Mouse (Mus musculus): ENCODE results near the gene 2310009B15Rik. TPM values are rescaled to one million over a fixed set of nuclear protein-coding genes. Genes with fewer than 3 reads are reported as not detected.

Gene 2310009B15Rik
- polyA plus RNA-seq, 1 experiment from 2014 or later: 37.1 TPM

DNA sequence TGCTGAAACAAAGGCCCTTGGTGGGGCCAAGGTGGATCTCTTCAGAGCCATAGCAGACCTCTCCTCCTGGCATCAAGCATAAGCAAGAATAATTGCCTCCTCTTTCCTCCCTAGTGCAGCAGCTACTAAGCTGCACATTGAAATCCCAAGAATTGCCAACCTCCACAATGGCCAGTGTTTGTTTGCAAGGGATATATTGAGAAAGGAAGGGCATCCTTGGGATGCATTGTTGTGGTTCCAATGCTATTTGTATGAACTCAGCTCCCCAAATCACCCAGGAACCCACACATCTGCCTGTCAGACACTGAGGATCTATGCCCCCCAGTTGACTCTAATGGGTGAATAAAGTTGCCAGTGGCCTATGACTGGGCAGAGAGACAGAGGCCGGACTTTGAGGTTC lies 5.8 kb downstream of the 2310009B15Rik start:
- Histone ChIP-seq H3K4me1 (replicated peaks; ENCODE audit: control insufficient read depth, insufficient read depth, low read length) (peaks cover 8% of the 10 kb centered on the region; the same call in 1 of the 2 replicates), H3K9ac (no peak overlapping the region), H3K36me3 (replicated peaks; ENCODE audit: control insufficient read depth, insufficient read depth) (peaks cover 4% of the 10 kb centered on the region; the same call in 1 of the 2 replicates), H3K9me3 (ENCODE audit: control insufficient read depth, low read length) (no peaks in the 10 kb centered on the region), H3K4me2 (replicated peaks) (no peak overlapping the region), H3K4me3 (replicated peaks; ENCODE audit: low read length) (no peak overlapping the region), H3K27ac (no peak overlapping the region), H3K27me3 (ENCODE audit: control insufficient read depth, insufficient read depth, low read length) (peaks cover 43% of the 10 kb centered on the region)
- DNase-seq (ENCODE audit: low spot score) (no peak), ATAC-seq (ENCODE audit: low FRiP score) (no peak)
- WGBS: 89% methylated on average over 1 of the region's 1 CpGs

GRCm38 (mm10) chr1:138850161-138850539 lies 6.5 kb downstream of the 2310009B15Rik start:
- Histone ChIP-seq H3K27me3 (ENCODE audit: control insufficient read depth, insufficient read depth, low read length) (peaks cover 50% of the 10 kb centered on the region), H3K4me2 (replicated peaks) (no peak overlapping the region), H3K4me3 (replicated peaks; ENCODE audit: low read length) (no peak overlapping the region), H3K9me3 (ENCODE audit: control insufficient read depth, low read length) (no peaks in the 10 kb centered on the region), H3K9ac (no peak overlapping the region), H3K27ac (no peak overlapping the region), H3K4me1 (replicated peaks; ENCODE audit: control insufficient read depth, insufficient read depth, low read length) (peaks cover 8% of the 10 kb centered on the region; the same call in 1 of the 2 replicates), H3K36me3 (replicated peaks; ENCODE audit: control insufficient read depth, insufficient read depth) (peaks cover 4% of the 10 kb centered on the region; the same call in 1 of the 2 replicates)
- no peak for DNase-seq (ENCODE audit: low spot score)
- WGBS: 43% methylated on average over 2 of the region's 4 CpGs
- no peak for ATAC-seq (ENCODE audit: low FRiP score)

DNA sequence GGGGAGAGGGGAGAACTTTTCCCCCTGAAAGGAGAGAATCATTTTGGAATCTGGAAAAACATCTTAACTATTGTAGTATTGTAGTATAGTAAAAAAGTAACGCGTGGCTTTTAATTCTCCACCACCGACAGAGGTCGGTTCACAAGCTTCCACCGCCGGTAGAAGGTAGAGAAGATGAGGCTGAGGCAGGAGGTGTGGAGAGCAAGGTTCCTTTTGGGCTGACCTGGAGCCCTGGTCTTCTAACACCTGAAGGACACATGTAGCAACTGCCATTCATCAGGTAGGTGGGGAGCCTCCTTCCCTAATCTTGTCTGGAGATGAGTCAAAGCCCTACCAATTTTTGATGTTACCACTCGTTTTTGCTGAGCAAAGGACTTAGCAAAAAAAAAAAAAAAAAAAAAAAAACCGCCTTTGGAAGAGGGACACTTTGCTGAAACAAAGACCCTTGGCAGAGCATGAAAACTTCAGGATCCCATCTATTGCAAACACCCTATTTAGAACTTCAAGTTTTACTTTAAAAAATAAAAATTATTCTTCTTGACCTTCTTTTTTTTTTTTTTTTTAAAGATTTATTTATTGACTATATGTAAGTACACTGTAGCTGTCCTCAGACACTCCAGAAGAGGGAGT lies 7.0 kb downstream of the 2310009B15Rik start:
- Histone ChIP-seq H3K27me3 (ENCODE audit: control insufficient read depth, insufficient read depth, low read length) (peaks cover 55% of the 10 kb centered on the region), H3K9me3 (ENCODE audit: control insufficient read depth, low read length) (no peaks in the 10 kb centered on the region), H3K27ac (no peak overlapping the region), H3K4me1 (replicated peaks; ENCODE audit: control insufficient read depth, insufficient read depth, low read length) (peaks cover 8% of the 10 kb centered on the region; the same call in 1 of the 2 replicates), H3K9ac (no peak overlapping the region), H3K36me3 (replicated peaks; ENCODE audit: control insufficient read depth, insufficient read depth) (peaks cover 4% of the 10 kb centered on the region; the same call in 1 of the 2 replicates), H3K4me3 (replicated peaks; ENCODE audit: low read length) (no peak overlapping the region), H3K4me2 (replicated peaks) (no peak overlapping the region)
- DNase-seq (ENCODE audit: low spot score) (no peak), ATAC-seq (ENCODE audit: low FRiP score) (no peak)
- whole genome bisulfite sequencing: 1% methylated on average over 8 of the region's 8 CpGs

DNA sequence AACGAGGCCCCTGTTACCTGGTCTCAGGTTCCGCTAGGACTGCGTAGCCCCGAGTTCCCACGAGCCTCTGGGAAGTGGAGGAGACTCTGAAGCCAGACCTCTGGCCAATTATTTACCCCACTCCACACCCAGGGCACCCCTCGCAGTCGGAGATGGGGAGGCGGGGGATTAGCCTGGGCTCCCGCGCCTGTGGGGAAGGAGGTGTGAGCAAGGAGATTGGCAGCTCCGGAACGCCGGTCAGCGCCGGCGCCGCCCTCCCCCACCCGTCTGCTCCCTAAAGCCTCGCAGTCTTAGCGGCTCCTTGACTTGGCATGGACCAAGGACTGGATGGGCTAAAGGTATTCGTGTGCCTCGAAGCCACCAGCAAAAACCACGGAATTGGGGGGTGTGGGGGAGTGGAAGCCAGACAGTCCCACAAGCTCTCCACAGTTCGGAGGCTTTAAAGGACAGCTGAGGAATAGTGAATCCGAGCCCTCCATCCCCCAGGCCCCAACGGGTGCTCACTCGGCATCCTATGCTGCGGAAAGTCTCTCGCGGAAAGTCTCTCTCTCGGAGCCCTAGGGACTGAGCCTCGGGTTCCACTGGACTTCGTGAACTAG lies 8.0 kb downstream of the 2310009B15Rik start, which contains the start of gene Lhx9:
Lhx9 (minus strand) TSS at position 67 of the 599 bp plus-strand sequence.
- Histone ChIP-seq H3K4me1 (replicated peaks; ENCODE audit: control insufficient read depth, insufficient read depth, low read length) (peaks cover 8% of the 10 kb centered on the region; the same call in 1 of the 2 replicates), H3K9ac (peak within 1 kb of the TSS; percentile 25), H3K36me3 (replicated peaks; ENCODE audit: control insufficient read depth, insufficient read depth) (peaks cover 4% of the 10 kb centered on the region; the same call in 1 of the 2 replicates), H3K4me2 (replicated peaks) (peak within 1 kb of the TSS; percentile 51), H3K9me3 (ENCODE audit: control insufficient read depth, low read length) (no peaks in the 10 kb centered on the region), H3K27ac (peak within 1 kb of the TSS; percentile 47), H3K4me3 (replicated peaks; ENCODE audit: low read length) (peak within 1 kb of the TSS; percentile 34), H3K27me3 (ENCODE audit: control insufficient read depth, insufficient read depth, low read length) (peaks cover 65% of the 10 kb centered on the region)
- WGBS: under 1% methylated on average over 33 of the region's 33 CpGs
- ATAC-seq (ENCODE audit: low FRiP score): peak; percentile 42
- DNase-seq (ENCODE audit: low spot score): no peak

DNA sequence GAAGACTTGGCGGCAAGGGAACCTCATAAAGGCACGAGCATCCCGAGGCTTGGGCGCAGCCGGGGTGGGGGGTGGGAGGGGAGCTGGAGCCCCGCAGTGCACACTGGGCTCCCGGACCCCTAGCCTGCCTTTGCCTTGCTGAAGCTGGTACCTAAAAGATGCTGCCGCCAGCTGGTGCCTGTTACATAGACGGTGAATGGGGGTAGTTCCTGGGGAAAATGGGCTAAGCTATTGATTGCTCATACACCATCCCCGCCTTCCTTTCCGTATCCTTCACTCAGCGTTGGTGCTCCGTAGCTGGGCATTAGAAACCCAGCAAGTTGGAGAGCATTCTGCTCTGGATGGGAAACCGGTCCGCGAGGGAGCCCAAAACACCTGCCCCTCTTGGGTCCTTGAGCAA lies 8.6 kb downstream of the 2310009B15Rik start:
- DNase-seq (ENCODE audit: low spot score) (no peak), ATAC-seq (ENCODE audit: low FRiP score) (0 out of 2 replicates have a peak, but pooled peaks have one; percentile 25)
- Histone ChIP-seq H3K4me1 (replicated peaks; ENCODE audit: control insufficient read depth, insufficient read depth, low read length) (peaks cover 8% of the 10 kb centered on the region; the same call in 1 of the 2 replicates), H3K27me3 (ENCODE audit: control insufficient read depth, insufficient read depth, low read length) (peaks cover 67% of the 10 kb centered on the region), H3K9me3 (ENCODE audit: control insufficient read depth, low read length) (no peaks in the 10 kb centered on the region), H3K36me3 (replicated peaks; ENCODE audit: control insufficient read depth, insufficient read depth) (peaks cover 4% of the 10 kb centered on the region; the same call in 1 of the 2 replicates), H3K4me3 (replicated peaks; ENCODE audit: low read length) (peak overlapping the region; percentile 22), H3K27ac (peak overlapping the region; percentile 47), H3K9ac (no peak overlapping the region), H3K4me2 (replicated peaks) (peak overlapping the region; percentile 51)
- WGBS: under 1% methylated on average over 16 of the region's 16 CpGs

DNA sequence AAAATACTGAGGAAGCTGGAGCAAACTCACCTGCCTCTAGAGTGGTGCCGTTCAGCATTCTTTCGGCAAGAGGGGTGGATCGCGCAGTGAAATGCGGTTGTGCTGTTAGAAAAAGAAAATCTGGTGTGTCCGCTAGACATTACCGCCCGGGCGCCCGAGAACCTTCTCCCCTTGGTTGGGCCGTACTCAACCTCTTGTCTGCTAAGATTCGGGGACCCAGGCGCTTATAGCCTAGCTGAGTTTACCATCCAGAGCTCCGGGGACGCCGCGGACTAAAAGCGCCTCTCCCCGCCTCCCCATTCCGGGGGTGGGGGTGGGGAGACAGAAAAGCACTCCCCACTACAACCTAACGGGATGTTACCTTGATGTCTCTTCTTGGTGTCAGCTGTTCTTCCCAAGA lies 9.5 kb downstream of the 2310009B15Rik start:
- H3K4me1 ChIP-seq (replicated peaks; ENCODE audit: control insufficient read depth, insufficient read depth, low read length): peaks cover 8% of the 10 kb centered on the region; the same call in 1 of the 2 replicates
- peak overlapping the region; percentile 3; the same call in 1 of the 2 replicates for H3K9ac ChIP-seq
- DNase-seq (ENCODE audit: low spot score) (no peak), ATAC-seq (ENCODE audit: low FRiP score) (no peak)
- H3K36me3 ChIP-seq (replicated peaks; ENCODE audit: control insufficient read depth, insufficient read depth): peaks cover 4% of the 10 kb centered on the region; the same call in 1 of the 2 replicates
- H3K4me3 ChIP-seq (replicated peaks; ENCODE audit: low read length): peak overlapping the region; percentile 34
- H3K27me3 ChIP-seq (ENCODE audit: control insufficient read depth, insufficient read depth, low read length): peaks cover 71% of the 10 kb centered on the region
- H3K9me3 ChIP-seq (ENCODE audit: control insufficient read depth, low read length): no peaks in the 10 kb centered on the region
- peak overlapping the region; percentile 30; the same call in 1 of the 2 replicates for H3K27ac ChIP-seq
- H3K4me2 ChIP-seq (replicated peaks): peak overlapping the region; percentile 15; the same call in 1 of the 2 replicates
- 1% methylated on average over 21 of the region's 21 CpGs for WGBS

DNA sequence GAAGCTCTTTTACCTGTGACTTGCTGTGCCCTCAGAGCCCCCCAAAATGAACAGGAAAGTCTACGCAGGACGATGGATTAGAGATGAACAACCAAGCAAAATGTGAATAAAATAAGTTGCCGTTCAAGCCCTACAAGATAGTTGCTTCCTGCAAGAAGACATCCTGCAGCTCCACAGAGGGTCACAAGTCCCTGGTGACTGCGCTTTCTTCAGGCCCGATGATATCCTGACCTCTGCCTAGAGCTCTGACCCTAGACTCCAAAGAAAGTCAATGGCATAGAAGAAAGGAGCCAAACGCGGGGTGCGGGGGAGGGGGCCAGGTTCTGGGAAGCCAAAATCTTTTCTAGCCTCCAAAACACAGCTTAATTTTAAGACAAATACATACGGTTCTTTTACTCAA lies 10.1 kb downstream of the 2310009B15Rik start:
- DNase-seq (ENCODE audit: low spot score) (no peak), ATAC-seq (ENCODE audit: low FRiP score) (no peak)
- H3K27ac ChIP-seq: peak overlapping the region; percentile 72
- peak overlapping the region; percentile 50 for H3K4me2 ChIP-seq (replicated peaks)
- H3K4me3 ChIP-seq (replicated peaks; ENCODE audit: low read length): peak overlapping the region; percentile 34
- no peaks in the 10 kb centered on the region for H3K9me3 ChIP-seq (ENCODE audit: control insufficient read depth, low read length)
- peaks cover 73% of the 10 kb centered on the region for H3K27me3 ChIP-seq (ENCODE audit: control insufficient read depth, insufficient read depth, low read length)
- H3K9ac ChIP-seq: peak overlapping the region; percentile 43
- H3K4me1 ChIP-seq (replicated peaks; ENCODE audit: control insufficient read depth, insufficient read depth, low read length): peaks cover 10% of the 10 kb centered on the region; the same call in 1 of the 2 replicates
- H3K36me3 ChIP-seq (replicated peaks; ENCODE audit: control insufficient read depth, insufficient read depth): peaks cover 2% of the 10 kb centered on the region; the same call in 1 of the 2 replicates
- WGBS: 3% methylated on average over 9 of the region's 9 CpGs

DNA sequence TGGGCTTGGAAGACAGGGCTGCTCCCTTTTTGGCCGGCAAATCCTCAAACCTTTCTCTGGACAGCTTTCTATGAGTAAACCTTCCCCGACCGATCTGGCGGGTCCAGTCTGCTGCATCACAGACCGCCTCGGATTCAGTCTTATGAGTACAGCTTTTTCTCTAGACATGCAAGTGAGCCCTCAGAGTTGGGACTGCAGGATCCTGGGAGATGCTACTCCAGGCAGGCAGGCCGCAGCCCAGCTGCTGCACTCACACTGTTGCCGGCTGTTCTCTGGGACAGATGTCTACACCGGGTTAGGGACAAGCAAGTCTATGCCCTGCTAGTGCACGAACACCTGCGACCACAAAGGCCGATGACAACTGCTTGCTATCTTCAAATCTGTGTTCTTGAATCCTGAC lies 10.5 kb downstream of the 2310009B15Rik start:
- Histone ChIP-seq H3K9ac (peak overlapping the region; percentile 43), H3K27me3 (ENCODE audit: control insufficient read depth, insufficient read depth, low read length) (peaks cover 70% of the 10 kb centered on the region), H3K36me3 (replicated peaks; ENCODE audit: control insufficient read depth, insufficient read depth) (no peaks in the 10 kb centered on the region), H3K9me3 (ENCODE audit: control insufficient read depth, low read length) (no peaks in the 10 kb centered on the region), H3K4me2 (replicated peaks) (peak overlapping the region; percentile 50), H3K4me1 (replicated peaks; ENCODE audit: control insufficient read depth, insufficient read depth, low read length) (peaks cover 13% of the 10 kb centered on the region; the same call in 1 of the 2 replicates), H3K27ac (peak overlapping the region; percentile 72), H3K4me3 (replicated peaks; ENCODE audit: low read length) (peak overlapping the region; percentile 34)
- no peak for DNase-seq (ENCODE audit: low spot score)
- ATAC-seq (ENCODE audit: low FRiP score): no peak
- WGBS: 3% methylated on average over 12 of the region's 12 CpGs

GRCm38 (mm10) chr1:138845481-138845880 lies 11.2 kb downstream of the 2310009B15Rik start:
- Histone ChIP-seq H3K27me3 (ENCODE audit: control insufficient read depth, insufficient read depth, low read length) (peaks cover 64% of the 10 kb centered on the region), H3K4me2 (replicated peaks) (peak overlapping the region; percentile 50)

More at GRCm38 (mm10) chr1:138845481-138845880, 11.2 kb downstream of the 2310009B15Rik start:
- H3K4me1 ChIP-seq (replicated peaks; ENCODE audit: control insufficient read depth, insufficient read depth, low read length): peaks cover 13% of the 10 kb centered on the region; the same call in 1 of the 2 replicates
- peak overlapping the region; percentile 34 for H3K4me3 ChIP-seq (replicated peaks; ENCODE audit: low read length)
- ATAC-seq (ENCODE audit: low FRiP score) (no peak), DNase-seq (ENCODE audit: low spot score) (no peak)
- H3K27ac ChIP-seq: 0 out of 2 replicates have a peak overlapping the region, but pooled peaks have one; percentile 72
- H3K9me3 ChIP-seq (ENCODE audit: control insufficient read depth, low read length): no peaks in the 10 kb centered on the region
- 18% methylated on average over 3 of the region's 3 CpGs for WGBS
- H3K9ac ChIP-seq: peak overlapping the region; percentile 40; the same call in 1 of the 2 replicates
- H3K36me3 ChIP-seq (replicated peaks; ENCODE audit: control insufficient read depth, insufficient read depth): no peaks in the 10 kb centered on the region
